Mouse (Mus musculus): ENCODE measurements around the gene Olfr1084. TPM values are rescaled to one million over a fixed set of nuclear protein-coding genes. Genes with fewer than 3 reads are reported as not detected.

Gene Olfr1084
- not detected in 2 replicates for polyA plus RNA-seq (2012; rRNA removed)

DNA sequence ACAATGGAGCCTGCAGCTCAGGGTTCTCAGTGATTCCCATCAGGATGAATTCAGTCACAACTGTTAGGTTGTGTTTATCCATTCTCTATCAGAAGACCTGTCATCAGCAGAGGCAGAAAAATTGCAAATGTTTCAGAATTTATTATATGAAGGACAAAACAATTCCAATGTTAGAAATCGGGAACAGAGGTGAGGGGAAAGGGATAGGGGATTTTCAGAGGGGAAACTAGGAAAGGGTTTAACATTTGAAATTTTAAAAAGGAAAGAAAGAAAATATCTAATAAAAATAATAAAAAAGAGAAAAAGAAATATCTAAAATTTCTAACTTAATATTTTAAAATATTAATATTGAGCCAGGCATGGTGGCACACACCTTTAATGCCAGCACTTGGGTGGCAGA is at the start of gene Olfr1084:
Olfr1084 (minus strand) TSS at position 101 of the 400 bp plus-strand sequence.

GRCm38 (mm10) chr2:86679992-86680391 is 40.5 kb upstream of the Olfr1084 start, which contains the start of gene Olfr1086:
Olfr1086 (minus strand) TSS chr2:86680092.

DNA sequence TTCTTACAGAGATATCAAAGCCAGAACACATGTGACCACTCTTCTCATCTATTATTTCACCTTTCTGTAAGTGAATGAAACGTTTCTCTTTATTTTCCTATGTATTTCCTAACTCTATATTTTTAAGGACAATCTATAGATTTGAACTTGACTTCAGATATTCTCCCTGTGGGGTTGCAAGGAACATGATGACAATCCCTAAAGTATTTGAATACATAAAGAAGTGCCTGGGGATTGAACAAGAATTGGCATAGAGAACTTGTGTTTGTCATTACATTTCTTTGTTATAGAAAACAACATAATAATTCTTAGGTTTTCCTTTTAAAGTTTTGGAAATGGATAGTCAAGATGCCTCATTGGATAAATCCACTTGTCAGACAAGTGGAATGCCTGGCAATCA is 22.4 kb upstream of the Olfr1084 start, which contains the start of gene Olfr1085:
Olfr1085 (minus strand) TSS at position 101 of the 400 bp plus-strand sequence.

GRCm38 (mm10) chr2:86598866-86599265 is 40.7 kb downstream of the Olfr1084 start, which contains the start of gene Olfr1082:
Olfr1082 (minus strand) TSS chr2:86598966.

Other genes starting within 250 kb of the Olfr1084 start
- gene Olfr1061, start 225.7 kb downstream of the Olfr1084 start, polyA plus RNA-seq (2012; rRNA removed): not detected in 2 replicates
- not detected in 2 replicates for gene Olfr1062, start 213.0 kb downstream of the Olfr1084 start, polyA plus RNA-seq (2012; rRNA removed)
- gene Olfr1065, start 189.1 kb downstream of the Olfr1084 start, polyA plus RNA-seq (2012; rRNA removed): not detected in 2 replicates
- gene Olfr1066, start 183.5 kb downstream of the Olfr1084 start, polyA plus RNA-seq (2012; rRNA removed): not detected in 2 replicates
- not detected in 2 replicates for gene Olfr228, start 152.3 kb downstream of the Olfr1084 start, polyA plus RNA-seq (2012; rRNA removed)
- not detected in 2 replicates for gene Olfr1076, start 131.3 kb downstream of the Olfr1084 start, polyA plus RNA-seq (2012; rRNA removed)
- gene Olfr1079, start 97.2 kb downstream of the Olfr1084 start, polyA plus RNA-seq (2012; rRNA removed): not detected in 2 replicates
- not detected in 2 replicates for gene Olfr1080, start 81.5 kb downstream of the Olfr1084 start, polyA plus RNA-seq (2012; rRNA removed)
- gene Olfr1082, start 40.8 kb downstream of the Olfr1084 start, polyA plus RNA-seq (2012; rRNA removed): not detected in 2 replicates
- gene Olfr1085, start 22.3 kb upstream of the Olfr1084 start, polyA plus RNA-seq (2012; rRNA removed): not detected in 2 replicates
- gene Olfr1086, start 40.4 kb upstream of the Olfr1084 start, polyA plus RNA-seq (2012; rRNA removed): not detected in 2 replicates
- not detected in 2 replicates for gene Olfr1087, start 58.7 kb upstream of the Olfr1084 start, polyA plus RNA-seq (2012; rRNA removed)
- not detected in 2 replicates for gene Olfr1089, start 94.0 kb upstream of the Olfr1084 start, polyA plus RNA-seq (2012; rRNA removed)
- not detected in 2 replicates for gene Olfr1090, start 119.3 kb upstream of the Olfr1084 start, polyA plus RNA-seq (2012; rRNA removed)
- not detected in 2 replicates for gene Olfr1093, start 142.8 kb upstream of the Olfr1084 start, polyA plus RNA-seq (2012; rRNA removed)
- not detected in 2 replicates for gene Olfr141, start 170.3 kb upstream of the Olfr1084 start, polyA plus RNA-seq (2012; rRNA removed)
- gene Olfr1094, start 184.9 kb upstream of the Olfr1084 start, polyA plus RNA-seq (2012; rRNA removed): not detected in 2 replicates
- not detected in 2 replicates for gene Olfr1095, start 212.0 kb upstream of the Olfr1084 start, polyA plus RNA-seq (2012; rRNA removed)
- gene Gm13723, start 235.1 kb upstream of the Olfr1084 start, polyA plus RNA-seq (2012; rRNA removed): not detected in 2 replicates

Measured in liver, embryonic 18 days (tissue).